Mouse (Mus musculus): ENCODE data around the gene Garnl3.
A peak's percentile ranks its signal among the peaks of the same experiment; 100 is the strongest.

Gene Garnl3

DNA sequence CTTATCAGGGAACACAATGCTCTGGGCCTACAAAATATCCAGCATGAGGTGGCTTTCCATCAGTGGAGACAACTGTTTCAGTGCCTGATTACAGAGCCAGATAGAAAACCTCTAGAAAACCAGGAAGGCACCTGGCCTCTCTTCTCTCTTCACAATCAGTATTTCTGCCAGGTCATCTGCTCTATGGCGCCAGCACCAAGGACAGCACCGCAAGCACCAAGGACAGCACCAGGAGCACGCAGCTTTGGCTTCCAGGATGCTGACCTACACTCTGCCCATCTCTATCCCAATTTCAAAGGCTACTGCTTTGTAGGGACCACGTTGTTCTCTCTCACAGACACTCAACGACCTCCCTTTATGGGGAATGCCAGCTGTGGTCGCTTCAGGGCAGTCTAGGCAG, 113.4 kb downstream of the Garnl3 start:
- peak; percentile 42 to 46 for DNase-seq

DNA sequence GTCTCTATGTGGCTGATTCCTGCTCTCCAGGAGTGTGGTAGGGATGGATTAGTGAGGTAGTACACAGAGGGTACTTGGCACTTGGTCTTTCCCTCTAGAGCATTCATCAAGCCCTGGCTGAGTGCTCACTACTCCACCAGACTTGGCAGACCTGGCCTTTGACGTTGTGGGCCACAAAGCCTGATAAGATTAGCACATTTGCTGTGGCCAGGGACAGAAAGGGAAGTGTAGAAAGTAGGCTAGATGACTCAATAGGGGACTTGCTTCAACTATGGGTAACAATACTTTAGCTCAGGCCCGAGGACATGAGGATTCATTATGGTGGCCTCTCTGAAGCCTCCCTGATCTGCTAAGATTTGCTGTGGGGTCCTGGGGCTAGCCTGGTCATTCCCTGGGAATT, 114.3 kb downstream of the Garnl3 start:
- DNase-seq = no peak

GRCm38 (mm10) chr2:33014877-33015276, 116.6 kb downstream of the Garnl3 start:
- DNase-seq = no peak

GRCm38 (mm10) chr2:33009055-33009454, 122.4 kb downstream of the Garnl3 start:
- DNase-seq = peak in 1 of 2 experiments; percentile 8

- no peak for DNase-seq
Measured at GRCm38 (mm10) chr2:33005041-33005440, 126.4 kb downstream of the Garnl3 start.

- DNase-seq = no peak
Measured at GRCm38 (mm10) chr2:33002144-33002543, 129.3 kb downstream of the Garnl3 start.

DNA sequence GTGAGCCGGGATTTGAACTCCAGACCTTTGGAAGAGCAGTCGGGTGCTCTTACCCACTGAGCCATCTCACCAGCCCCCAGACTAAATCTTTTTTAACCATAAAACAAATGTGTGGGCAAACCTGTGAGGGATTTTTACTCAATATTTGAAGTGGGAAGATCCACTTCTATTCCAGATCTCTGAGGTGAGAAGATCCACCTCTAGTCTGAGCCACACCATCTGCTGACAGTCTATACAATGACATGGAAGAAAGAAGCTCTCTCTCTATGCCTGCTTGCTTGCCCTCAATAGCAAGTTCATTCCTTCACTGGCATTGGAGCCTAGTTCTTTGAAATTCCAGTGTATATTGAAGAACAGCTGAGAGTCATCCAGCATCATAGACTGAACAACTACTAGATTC, 131.7 kb downstream of the Garnl3 start:
- no peak for DNase-seq

DNA sequence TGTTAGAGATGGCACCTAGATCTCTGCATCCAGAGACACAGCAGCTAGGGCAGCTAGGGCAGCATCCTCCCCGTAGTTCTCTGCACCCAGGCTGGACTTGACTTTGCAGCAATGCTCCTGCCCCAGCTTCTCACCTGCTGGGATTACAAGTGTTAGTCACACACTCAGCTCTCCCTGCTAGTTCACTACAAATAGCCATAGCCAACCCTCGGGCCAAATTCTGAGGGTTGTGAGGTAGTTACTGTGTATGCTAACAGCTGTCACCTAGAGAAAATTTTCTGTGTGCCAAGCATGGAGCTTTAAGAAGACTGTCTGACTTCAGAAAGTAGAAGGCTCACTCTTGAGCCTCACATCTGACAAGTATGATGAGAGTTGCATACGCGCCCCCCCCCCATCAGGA, 133.7 kb downstream of the Garnl3 start:
- DNase-seq = no peak

DNA sequence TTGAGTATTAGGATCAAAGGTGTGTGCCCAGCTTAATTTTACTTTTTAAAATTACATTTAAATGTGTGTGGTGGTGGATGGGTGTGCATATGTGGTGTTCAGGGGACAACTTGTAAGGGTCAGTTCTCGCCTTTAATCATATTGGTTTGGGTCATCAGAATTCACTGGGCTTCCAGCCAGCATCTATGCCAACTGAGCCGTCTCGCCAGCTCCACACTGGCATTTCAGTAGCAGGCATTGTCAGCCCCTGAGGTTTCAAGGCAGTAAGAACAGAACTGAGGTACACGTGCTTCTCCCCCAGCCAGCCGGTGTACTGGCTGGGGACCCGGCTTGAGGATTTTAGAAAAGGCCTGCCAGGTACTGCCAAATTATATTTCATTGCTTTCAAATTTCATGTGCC, 134.4 kb downstream of the Garnl3 start:
- no peak for DNase-seq

DNA sequence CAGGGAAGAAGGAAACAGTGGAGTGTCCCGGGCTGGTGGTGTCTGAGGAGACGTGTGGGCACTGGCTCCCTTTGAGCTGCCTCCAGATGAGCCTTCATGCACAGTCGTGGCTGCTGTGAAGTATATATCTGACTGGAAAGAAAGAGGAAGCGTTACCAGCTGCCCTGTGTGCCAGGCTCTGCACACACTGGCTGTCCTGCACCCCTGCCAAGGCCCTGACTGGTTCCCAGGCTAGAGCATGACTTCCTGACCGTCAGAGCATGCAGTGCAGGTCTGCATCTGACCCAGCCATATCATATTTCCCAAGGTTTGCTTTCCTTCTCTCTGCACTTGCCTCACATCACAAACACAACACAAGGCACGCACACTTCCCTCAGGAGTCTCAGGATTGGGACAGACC, 139.3 kb downstream of the Garnl3 start:
- no peak for DNase-seq

GRCm38 (mm10) chr2:32990167-32990832, 141.2 kb downstream of the Garnl3 start:
- DNase-seq = peak; percentile 53 to 56

- no peak for DNase-seq
Measured at GRCm38 (mm10) chr2:32989376-32989775, 142.1 kb downstream of the Garnl3 start.

- DNase-seq = no peak
Measured at GRCm38 (mm10) chr2:32985844-32986243, 145.6 kb downstream of the Garnl3 start.

GRCm38 (mm10) chr2:32983617-32984016, 147.8 kb downstream of the Garnl3 start:
- no peak for DNase-seq

GRCm38 (mm10) chr2:32982700-32983099, 148.8 kb downstream of the Garnl3 start:
- no peak for DNase-seq

DNA sequence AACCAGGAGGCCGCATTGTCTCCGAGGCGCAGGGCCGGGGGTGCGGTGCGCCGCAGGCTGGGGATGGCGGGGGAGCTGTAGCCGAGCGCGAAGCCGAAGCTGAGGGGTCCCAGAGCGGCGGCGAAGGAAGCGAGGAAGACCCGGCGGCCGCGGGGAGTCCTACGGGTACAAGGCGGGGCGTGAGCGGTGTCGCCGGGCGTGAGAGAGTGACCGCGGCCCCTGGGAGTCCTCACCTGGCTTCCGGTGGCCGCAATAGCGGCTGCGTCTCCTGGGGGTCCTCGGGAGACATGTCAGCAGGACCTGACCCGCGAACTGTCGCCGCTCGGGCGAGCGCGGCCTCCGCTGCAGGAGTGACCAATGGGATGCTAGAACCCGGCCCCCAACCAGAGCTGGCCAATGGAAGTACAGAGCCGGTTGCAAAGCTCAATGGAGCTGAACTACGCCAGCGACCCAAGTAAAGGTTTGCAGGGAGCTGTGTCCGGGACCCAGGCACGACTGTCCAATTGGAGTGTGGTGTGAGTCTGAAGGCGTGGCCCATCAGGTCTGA, 149.7 kb downstream of the Garnl3 start, which contains the start of gene Slc2a8:
Gene Slc2a8 (minus strand): TSS at position 359 of the 547 bp plus-strand sequence.
- peak; percentile 75 for DNase-seq

DNA sequence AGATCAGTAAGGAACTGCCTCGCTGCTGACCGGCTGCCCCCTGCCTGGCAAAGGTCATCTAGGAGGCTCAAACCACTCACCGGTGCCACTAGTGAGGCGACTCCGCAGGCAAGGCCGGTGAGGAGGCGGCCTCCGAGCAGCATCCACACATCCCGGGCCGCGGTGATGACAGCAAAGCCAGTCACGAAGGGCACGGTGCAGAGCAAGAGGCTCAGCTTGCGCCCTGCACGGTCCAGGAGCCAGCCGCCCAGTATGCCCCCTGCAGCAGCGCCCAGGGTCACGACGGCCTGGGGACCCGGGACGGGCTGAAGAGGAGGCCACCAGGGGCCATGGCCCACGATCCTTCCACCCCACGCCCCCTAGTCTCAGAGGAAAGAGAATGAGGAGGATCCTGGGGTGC, 150.2 kb downstream of the Garnl3 start:
- peak; percentile 8 to 26 for DNase-seq

DNA sequence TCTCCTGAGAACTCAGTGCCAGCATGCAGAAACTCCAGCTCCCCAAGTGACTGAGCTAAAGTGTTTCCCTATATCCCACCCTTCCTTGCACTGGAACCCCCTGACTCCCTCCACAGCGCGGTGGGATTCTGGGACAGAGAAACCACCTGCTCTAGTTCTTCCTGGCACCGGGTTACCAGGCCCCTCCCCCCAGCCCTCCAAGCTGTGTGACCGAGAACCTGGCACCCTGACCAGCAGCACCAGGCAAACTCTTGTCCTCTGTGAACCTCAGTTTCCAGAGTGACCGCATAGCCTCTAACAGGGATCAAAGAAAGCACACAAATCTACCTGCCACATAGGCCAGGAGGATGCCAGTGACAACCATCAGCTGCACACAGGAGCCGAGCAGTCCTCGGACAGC, 151.8 kb downstream of the Garnl3 start:
- DNase-seq = no peak

DNA sequence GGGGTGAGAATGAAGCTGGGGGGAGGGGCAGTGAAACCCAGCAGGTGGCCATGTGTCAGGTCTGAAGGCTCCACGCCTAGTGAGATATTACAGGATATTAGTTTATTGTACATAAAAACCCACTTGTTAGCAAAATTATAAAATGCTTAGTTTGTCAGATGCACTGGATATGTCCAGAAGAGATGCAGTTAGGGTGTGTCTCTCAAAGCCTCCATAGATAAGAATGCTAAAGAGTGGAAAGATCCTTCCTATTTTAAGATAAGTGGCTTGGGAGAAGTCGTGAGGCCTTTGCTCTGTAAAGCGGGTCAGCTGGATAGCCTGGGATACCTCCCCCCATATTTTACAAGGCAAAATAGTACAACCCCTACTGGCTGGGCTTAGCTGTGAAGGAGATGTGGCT, 152.8 kb downstream of the Garnl3 start:
- no peak for DNase-seq

- no peak for DNase-seq
Measured at GRCm38 (mm10) chr2:32977114-32977513, 154.3 kb downstream of the Garnl3 start.

DNA sequence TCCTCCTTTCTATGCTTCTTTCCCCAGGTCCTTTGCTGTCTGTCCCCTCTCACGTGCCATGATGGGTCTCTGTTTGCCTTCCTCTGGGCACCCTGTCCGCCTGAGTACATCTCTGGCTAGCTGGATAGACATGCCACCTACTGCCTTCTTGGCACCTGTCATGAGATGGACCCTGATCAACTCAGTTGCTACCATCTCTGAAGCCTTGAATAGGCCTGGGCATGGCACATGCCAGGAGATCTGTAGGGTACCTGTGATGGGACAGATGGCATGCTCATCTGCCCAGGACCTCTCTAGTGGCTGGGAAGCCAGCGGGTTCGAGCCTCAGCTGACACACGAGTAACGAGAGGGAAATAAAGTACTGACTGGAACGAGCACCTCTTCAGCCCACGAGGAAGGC, 157.2 kb downstream of the Garnl3 start:
- no peak for DNase-seq

DNA sequence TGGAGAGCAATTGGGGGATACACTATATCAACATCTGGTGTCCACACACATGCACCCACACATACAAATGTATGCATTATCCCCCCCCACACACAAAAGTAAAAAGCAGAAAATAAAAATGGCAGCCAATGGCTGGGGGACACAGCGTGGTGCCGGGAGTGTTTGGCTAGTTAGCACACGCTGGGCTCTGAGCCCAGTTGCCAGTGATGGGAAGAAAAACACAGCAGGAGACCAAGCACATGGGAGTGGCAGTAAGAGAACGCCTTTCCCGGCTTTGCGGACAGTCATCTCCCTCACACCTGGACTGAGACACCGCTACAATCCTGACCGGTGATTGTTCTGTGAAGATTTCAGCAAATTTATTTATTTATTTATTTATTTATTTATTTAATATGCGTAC, 160.2 kb downstream of the Garnl3 start:
- no peak for DNase-seq

DNA sequence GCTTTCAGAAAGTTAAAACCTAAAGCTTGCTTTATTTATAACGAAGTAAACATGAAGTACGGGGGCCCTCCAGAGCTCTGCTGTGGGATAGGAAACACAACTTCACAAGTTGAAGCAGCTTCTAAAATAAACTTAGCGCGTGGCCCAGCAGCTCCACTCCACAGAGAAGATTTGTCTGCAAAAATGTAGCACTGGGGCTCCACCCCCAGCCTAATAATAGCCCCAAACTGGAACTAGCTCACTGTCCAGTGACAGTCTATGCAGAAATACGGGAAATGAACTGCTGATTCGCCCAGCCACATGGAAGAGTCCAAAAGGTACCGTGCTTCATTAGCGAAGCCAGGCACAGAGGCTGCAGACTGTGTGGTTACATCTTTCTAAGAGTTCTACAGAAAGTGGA, 162.1 kb downstream of the Garnl3 start:
- DNase-seq = no peak

GRCm38 (mm10) chr2:32968024-32968614, 163.3 kb downstream of the Garnl3 start:
- DNase-seq = no peak

Data from B cell, adult 2 months (primary cell).